Mouse (Mus musculus) neural tube, embryonic 14.5 days (tissue): ENCODE measurements around the gene Ap1g1. TPM values are rescaled to one million over a fixed set of nuclear protein-coding genes. Genes with fewer than 3 reads are reported as not detected.

Source experiments
- ATAC-seq: fragments of 200-750 bp; cut with Nextera tagmentation; 2 replicates; pipeline ENCODE4 v1.8.0; 2017; ENCODE audit warnings: low read depth, mild to moderate bottlenecking, moderate TSS enrichment, moderate library complexity
- H3K27ac ChIP-seq: fragments of 300-500 bp; sonication (generic); 2 replicates; pipeline ENCODE4 v1.5.1; 2014; ENCODE audit warnings: low read depth, mild to moderate bottlenecking, control low read depth, low read length, moderate library complexity, mixed read lengths
- H3K27me3 ChIP-seq: fragments of 300-500 bp; sonication (generic); 2 replicates; pipeline ENCODE4 v1.6.1; 2014; ENCODE audit warnings: low read length; ENCODE audit not compliant: control insufficient read depth, insufficient read depth
- H3K36me3 ChIP-seq: fragments of 300-500 bp; sonication (generic); 2 replicates; pipeline ENCODE4 v1.6.1; 2014; ENCODE audit warnings: low read length, mixed read lengths; ENCODE audit not compliant: control insufficient read depth, insufficient read depth
- H3K4me1 ChIP-seq: fragments of 300-500 bp; sonication (generic); 2 replicates; pipeline ENCODE4 v1.6.1; 2014; ENCODE audit warnings: low read length; ENCODE audit not compliant: control insufficient read depth, insufficient read depth
- H3K4me2 ChIP-seq: fragments of 300-500 bp; sonication (generic); 2 replicates; pipeline ENCODE4 v1.6.1; 2014; ENCODE audit warnings: mild to moderate bottlenecking, low read depth, low read length, control low read depth
- H3K4me3 ChIP-seq: fragments of 300-500 bp; sonication (generic); 2 replicates; pipeline ENCODE4 v1.5.1; 2014; ENCODE audit warnings: low read depth, low read length, control low read depth, mixed read lengths
- H3K9ac ChIP-seq: fragments of 300-500 bp; sonication (generic); replicated peaks from 2 replicates; pipeline ENCODE4 v1.6.1; 2014; ENCODE audit warnings: low read depth, mild to moderate bottlenecking, control low read depth, low read length, mixed read lengths
- H3K9me3 ChIP-seq: fragments of 300-500 bp; sonication (generic); 2 replicates; pipeline ENCODE4 v1.6.1; 2016; ENCODE audit warnings: low read length; ENCODE audit not compliant: control insufficient read depth
- WGBS: fragments of 180-500 bp; shearing (Covaris S2); extraction: QIAGEN DNeasy Blood & Tissue Kit; methylation state at CpG from one replicate; pipeline ENCODE4 v1.1.7; 2014; 5-methylcytosine and 5-hydroxymethylcytosine counted together
- polyA plus RNA-seq: library from polyadenylated mRNA; unstranded; fragments of >200 nt; fragmentation: Nextera tagmentation; extraction: Ambion mirVana; gene quantifications from 2 replicates; pipeline ENCODE4 v1.2.1, GENCODE M21; 2014

The Ap1g1 gene
- polyA plus RNA-seq, 1 experiment from 2014 or later: 39.2 TPM

- Histone ChIP-seq H3K9me3 (no peaks in the 10 kb centered on the region), H3K27me3 (no peaks in the 10 kb centered on the region), H3K27ac (no peak overlapping the region), H3K4me2 (no peak overlapping the region), H3K4me1 (no peaks in the 10 kb centered on the region), H3K36me3 (no peaks in the 10 kb centered on the region), H3K4me3 (no peak overlapping the region), H3K9ac (no peak overlapping the region)
- ATAC-seq: no peak
- WGBS: 51% methylated on average over 3 of the region's 3 CpGs
Observed at GRCm38 (mm10) chr8:109773154-109773553, 5.2 kb upstream of the Ap1g1 start.

GRCm38 (mm10) chr8:109777851-109778250 is 503 bp upstream of the Ap1g1 start:
- no peak for ATAC-seq
- H3K9ac ChIP-seq: no peak overlapping the region; the same call in 1 of the 2 replicates

GRCm38 (mm10) chr8:109778993-109779421 is 653 bp downstream of the Ap1g1 start:
- no peaks in the 10 kb centered on the region for H3K36me3 ChIP-seq
- WGBS: under 1% methylated on average over 29 of the region's 32 CpGs
- peak overlapping the region; percentile 99 for H3K27ac ChIP-seq
- H3K4me3 ChIP-seq: peak overlapping the region; percentile 97
- peak overlapping the region; percentile 94 for H3K9ac ChIP-seq
- H3K9me3 ChIP-seq: no peaks in the 10 kb centered on the region
- peaks cover 13% of the 10 kb centered on the region; the same call in 1 of the 2 replicates for H3K4me1 ChIP-seq
- ATAC-seq: peak; percentile 71; the same call in 1 of the 2 replicates
- no peaks in the 10 kb centered on the region for H3K27me3 ChIP-seq
- H3K4me2 ChIP-seq: peak overlapping the region; percentile 99

More at GRCm38 (mm10) chr8:109777851-109778250, 503 bp upstream of the Ap1g1 start:
- no peak overlapping the region for H3K27ac ChIP-seq
- peaks cover 13% of the 10 kb centered on the region; the same call in 1 of the 2 replicates for H3K4me1 ChIP-seq
- H3K4me3 ChIP-seq: peak overlapping the region; percentile 97
- WGBS: 26% methylated on average over 5 of the region's 5 CpGs
- no peaks in the 10 kb centered on the region for H3K9me3 ChIP-seq
- no peaks in the 10 kb centered on the region for H3K27me3 ChIP-seq
- no peaks in the 10 kb centered on the region for H3K36me3 ChIP-seq
- peak overlapping the region; percentile 52 for H3K4me2 ChIP-seq

GRCm38 (mm10) chr8:109779431-109780228 is 1.3 kb downstream of the Ap1g1 start:
- H3K27ac ChIP-seq: peak overlapping the region; percentile 99
- peak overlapping the region; percentile 97 for H3K4me3 ChIP-seq
- H3K27me3 ChIP-seq: no peaks in the 10 kb centered on the region
- H3K4me2 ChIP-seq: peak overlapping the region; percentile 99
- whole genome bisulfite sequencing: 27% methylated on average over 24 of the region's 24 CpGs
- H3K4me1 ChIP-seq: peaks cover 13% of the 10 kb centered on the region; the same call in 1 of the 2 replicates
- H3K36me3 ChIP-seq: no peaks in the 10 kb centered on the region
- no peak for ATAC-seq
- H3K9ac ChIP-seq: peak overlapping the region; percentile 94
- no peaks in the 10 kb centered on the region for H3K9me3 ChIP-seq

GRCm38 (mm10) chr8:109780548-109780947 is 2.2 kb downstream of the Ap1g1 start:
- no peak overlapping the region for H3K27ac ChIP-seq
- ATAC-seq: no peak
- no peaks in the 10 kb centered on the region for H3K27me3 ChIP-seq
- WGBS: 78% methylated on average over 4 of the region's 4 CpGs
- H3K9me3 ChIP-seq: no peaks in the 10 kb centered on the region
- peaks cover 13% of the 10 kb centered on the region; the same call in 1 of the 2 replicates for H3K4me1 ChIP-seq
- H3K4me2 ChIP-seq: peak overlapping the region; percentile 3; the same call in 1 of the 2 replicates
- H3K9ac ChIP-seq: no peak overlapping the region
- no peak overlapping the region for H3K4me3 ChIP-seq
- no peaks in the 10 kb centered on the region for H3K36me3 ChIP-seq

GRCm38 (mm10) chr8:109790938-109791337 is 12.6 kb downstream of the Ap1g1 start:
- no peaks in the 10 kb centered on the region for H3K4me1 ChIP-seq
- no peak overlapping the region for H3K4me3 ChIP-seq
- H3K9me3 ChIP-seq: no peaks in the 10 kb centered on the region
- no peak overlapping the region for H3K9ac ChIP-seq
- 100% methylated on average over 2 of the region's 2 CpGs for WGBS
- H3K27me3 ChIP-seq: no peaks in the 10 kb centered on the region
- H3K4me2 ChIP-seq: no peak overlapping the region
- no peak overlapping the region for H3K27ac ChIP-seq
- ATAC-seq: no peak
- H3K36me3 ChIP-seq: no peaks in the 10 kb centered on the region

- Histone ChIP-seq H3K36me3 (no peaks in the 10 kb centered on the region), H3K27me3 (no peaks in the 10 kb centered on the region), H3K9me3 (no peaks in the 10 kb centered on the region), H3K4me3 (no peak overlapping the region), H3K9ac (no peak overlapping the region), H3K27ac (no peak overlapping the region), H3K4me2 (no peak overlapping the region), H3K4me1 (no peaks in the 10 kb centered on the region)
- WGBS: 74% methylated on average over 1 of the region's 1 CpGs
- ATAC-seq: no peak
Observed at GRCm38 (mm10) chr8:109795166-109795565, 16.8 kb downstream of the Ap1g1 start.

GRCm38 (mm10) chr8:109798721-109799120 is 20.4 kb downstream of the Ap1g1 start:
- Histone ChIP-seq H3K36me3 (no peaks in the 10 kb centered on the region; the same call in 1 of the 2 replicates), H3K27me3 (no peaks in the 10 kb centered on the region), H3K9me3 (no peaks in the 10 kb centered on the region), H3K9ac (no peak overlapping the region), H3K27ac (no peak overlapping the region), H3K4me1 (no peaks in the 10 kb centered on the region), H3K4me3 (no peak overlapping the region), H3K4me2 (no peak overlapping the region)
- no peak for ATAC-seq

GRCm38 (mm10) chr8:109799245-109799644 is 20.9 kb downstream of the Ap1g1 start:
- no peak overlapping the region for H3K9ac ChIP-seq
- H3K27me3 ChIP-seq: no peaks in the 10 kb centered on the region
- no peaks in the 10 kb centered on the region; the same call in 1 of the 2 replicates for H3K36me3 ChIP-seq
- H3K4me1 ChIP-seq: no peaks in the 10 kb centered on the region
- H3K4me3 ChIP-seq: no peak overlapping the region
- ATAC-seq: no peak
- H3K9me3 ChIP-seq: no peaks in the 10 kb centered on the region
- H3K4me2 ChIP-seq: no peak overlapping the region
- H3K27ac ChIP-seq: no peak overlapping the region
- WGBS: 60% methylated on average over 4 of the region's 4 CpGs
